Mouse (Mus musculus) embryonic fibroblast, embryonic 13.5 days (primary cell): ENCODE results near the gene Ak5.

ENCODE experiments used
- CTCF ChIP-seq: IDR thresholded peaks from 2 replicates; pipeline ENCODE4 v1.5.1; 2011; ENCODE audit warnings: mild to moderate bottlenecking, control low read depth, low read length, moderate library complexity, borderline replicate concordance; ENCODE audit not compliant: insufficient read depth
- POLR2A ChIP-seq: IDR thresholded peaks from 2 replicates; pipeline ENCODE4 v1.6.1; 2011; ENCODE audit warnings: low read depth, mild to moderate bottlenecking, control low read depth, low read length, moderate library complexity

DNA sequence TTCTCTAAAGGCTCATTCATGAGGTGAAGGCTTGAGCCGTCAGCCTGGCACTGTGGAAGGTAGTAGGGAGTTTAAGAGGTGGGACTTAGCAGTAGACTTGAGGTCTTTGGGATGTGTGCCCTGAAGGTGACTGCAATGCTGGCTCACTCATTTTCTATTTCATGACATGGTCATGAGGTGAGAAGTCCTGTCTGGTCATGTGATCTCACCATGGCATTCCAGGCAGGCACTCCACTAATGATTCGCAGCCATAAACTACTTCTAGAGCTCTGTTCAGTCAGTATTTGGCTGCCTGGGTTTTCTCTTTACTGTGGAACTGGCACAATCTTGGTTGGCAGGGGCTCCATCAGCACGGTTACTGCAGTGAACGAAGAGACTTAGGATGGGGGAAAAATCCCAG, 179.2 kb downstream of the Ak5 start:
- TF ChIP-seq CTCF (no peak), POLR2A (no peak)
